Mouse (Mus musculus) MEL (cell line): ENCODE data around the gene Wdr62. TPM values are rescaled to one million over a fixed set of nuclear protein-coding genes. Genes with fewer than 3 reads are reported as not detected.

Experiments used
- DNase-seq: peaks from one replicate; pipeline ENCODE4 v3.0.0; 2011; ENCODE audit warnings: low read depth, low spot score
- H3K27ac ChIP-seq: 2 replicates; pipeline ENCODE4 v1.5.1; 2012; ENCODE audit warnings: low read depth, mild to moderate bottlenecking, control low read depth, low read length, moderate library complexity; ENCODE audit not compliant: control insufficient read depth
- H3K27me3 ChIP-seq, 2 experiments: fragments of 150-350 bp in 1 of 2; sonication (generic) in 1 of 2; 2 replicates each; pipeline ENCODE4 v1.6.1; 2012; ENCODE audit warnings: low read length in 2 of 2, mild to moderate bottlenecking in 2 of 2, improper control_type of control experiment in 1 of 2, moderate library complexity in 1 of 2; ENCODE audit not compliant: insufficient read depth in 2 of 2, control insufficient read depth in 1 of 2
- H3K36me3 ChIP-seq, 2 experiments: 2 replicates each; pipeline ENCODE4 v1.6.1; 2012 to 2014; ENCODE audit warnings: low read length in 2 of 2, improper control_type of control experiment in 1 of 2, inconsistent platforms in 1 of 2, mild to moderate bottlenecking in 1 of 2; ENCODE audit not compliant: insufficient read depth in 2 of 2, control insufficient read depth in 1 of 2
- H3K4me1 ChIP-seq, 2 experiments: fragments of 150-350 bp in 1 of 2; sonication (generic) in 1 of 2; 2 replicates each; pipeline ENCODE4 v1.6.1; 2012; ENCODE audit warnings: low read length in 2 of 2, improper control_type of control experiment in 1 of 2, mild to moderate bottlenecking in 1 of 2; ENCODE audit not compliant: insufficient read depth in 2 of 2, control insufficient read depth in 1 of 2
- H3K4me3 ChIP-seq, 2 experiments: fragments of 150-350 bp in 1 of 2; sonication (generic) in 1 of 2; 2 replicates each; pipeline ENCODE4 v1.5.1; 2012; ENCODE audit warnings: low read depth in 2 of 2, low read length in 2 of 2, mild to moderate bottlenecking in 2 of 2, moderate library complexity in 2 of 2, control low read depth in 1 of 2, improper control_type of control experiment in 1 of 2; ENCODE audit not compliant: control insufficient read depth in 1 of 2, insufficient read depth in 1 of 2
- H3K79me2 ChIP-seq: 2 replicates; pipeline ENCODE4 v1.6.1; 2012; ENCODE audit warnings: mild to moderate bottlenecking, low read length, moderate library complexity; ENCODE audit not compliant: control insufficient read depth, poor library complexity, insufficient read depth
- H3K9ac ChIP-seq: 2 replicates; pipeline ENCODE4 v1.6.1; 2012; ENCODE audit warnings: low read depth, mild to moderate bottlenecking, control low read depth, low read length, moderate library complexity; ENCODE audit not compliant: control insufficient read depth, poor library complexity, severe bottlenecking
- H3K9me3 ChIP-seq: fragments of 150-350 bp; sonication (generic); replicated peaks from 2 replicates; pipeline ENCODE4 v1.6.1; 2012; ENCODE audit warnings: mild to moderate bottlenecking, low read length, improper control_type of control experiment, moderate library complexity; ENCODE audit not compliant: insufficient read depth
- BHLHE40 ChIP-seq: IDR thresholded peaks from 2 replicates; pipeline ENCODE4 v1.6.1; 2012; ENCODE audit warnings: low read depth, mild to moderate bottlenecking, inconsistent platforms, low read length, improper control_type of control experiment, borderline replicate concordance
- CTCF ChIP-seq, 3 experiments: IDR thresholded peaks in 2 of 3; conservative IDR thresholded peaks in 1 of 3; 2 replicates each; pipeline ENCODE4 v1.5.1; 2011 to 2012; ENCODE audit warnings: low read length in 3 of 3, low read depth in 2 of 3, mild to moderate bottlenecking in 2 of 3, improper control_type of control experiment in 1 of 3, inconsistent platforms in 1 of 3, mixed read lengths in 1 of 3, moderate library complexity in 1 of 3; ENCODE audit not compliant: control insufficient read depth in 1 of 3, insufficient read depth in 1 of 3, poor library complexity in 1 of 3, severe bottlenecking in 1 of 3
- E2F4 ChIP-seq: IDR thresholded peaks from 2 replicates; pipeline ENCODE4 v1.6.1; 2011; ENCODE audit warnings: low read depth, low read length, improper control_type of control experiment, borderline replicate concordance
- ELF1 ChIP-seq: IDR thresholded peaks from 2 replicates; pipeline ENCODE4 v1.6.1; 2014; ENCODE audit warnings: low read depth, mild to moderate bottlenecking, inconsistent platforms, low read length, improper control_type of control experiment, moderate library complexity
- EP300 ChIP-seq, 2 experiments: IDR thresholded peaks; 2 replicates each; pipeline ENCODE4 v1.6.1; 2011; ENCODE audit warnings: improper control_type of control experiment in 2 of 2, low read length in 2 of 2, low read depth in 1 of 2, mild to moderate bottlenecking in 1 of 2
- ETS1 ChIP-seq: IDR thresholded peaks from 2 replicates; pipeline ENCODE4 v1.6.1; 2012; ENCODE audit warnings: low read depth, mild to moderate bottlenecking, inconsistent platforms, low read length, improper control_type of control experiment, moderate library complexity
- GABPA ChIP-seq: IDR thresholded peaks from 2 replicates; pipeline ENCODE4 v1.6.1; 2012; ENCODE audit warnings: low read depth, mild to moderate bottlenecking, inconsistent platforms, low read length, improper control_type of control experiment, moderate library complexity
- HCFC1 ChIP-seq: IDR thresholded peaks from 2 replicates; pipeline ENCODE4 v1.6.1; 2012; ENCODE audit warnings: low read depth, mild to moderate bottlenecking, inconsistent platforms, low read length, improper control_type of control experiment, moderate library complexity
- KAT2A ChIP-seq: conservative IDR thresholded peaks from 2 replicates; pipeline ENCODE4 v1.6.1; 2012; ENCODE audit warnings: low read depth, low read length, improper control_type of control experiment, inconsistent platforms
- MAFK ChIP-seq: IDR thresholded peaks from 2 replicates; pipeline ENCODE4 v1.6.1; 2011; ENCODE audit warnings: low read depth, mild to moderate bottlenecking, low read length, improper control_type of control experiment, borderline replicate concordance
- NELFE ChIP-seq: IDR thresholded peaks from 2 replicates; pipeline ENCODE4 v1.6.1; 2011; ENCODE audit warnings: low read depth, low read length, improper control_type of control experiment
- NRF1 ChIP-seq: IDR thresholded peaks from 2 replicates; pipeline ENCODE4 v1.6.1; 2014; ENCODE audit warnings: low read depth, mild to moderate bottlenecking, inconsistent platforms, low read length, improper control_type of control experiment, moderate library complexity; ENCODE audit not compliant: poor library complexity, insufficient read depth, severe bottlenecking
- POLR2AphosphoS5 ChIP-seq: IDR thresholded peaks from 2 replicates; pipeline ENCODE4 v1.6.1; 2012; ENCODE audit warnings: low read depth, borderline replicate concordance, mild to moderate bottlenecking, inconsistent platforms, low read length, moderate library complexity, mixed read lengths
- RAD21 ChIP-seq: IDR thresholded peaks from 2 replicates; pipeline ENCODE4 v1.6.1; 2011; ENCODE audit warnings: mild to moderate bottlenecking, low read depth, low read length, improper control_type of control experiment
- RCOR1 ChIP-seq: IDR thresholded peaks from 2 replicates; pipeline ENCODE4 v1.6.1; 2012; ENCODE audit warnings: low read depth, mild to moderate bottlenecking, inconsistent platforms, low read length, improper control_type of control experiment
- SIN3A ChIP-seq: IDR thresholded peaks from 2 replicates; pipeline ENCODE4 v1.6.1; 2012; ENCODE audit warnings: low read length, improper control_type of control experiment, inconsistent platforms
- TAL1 ChIP-seq: IDR thresholded peaks from 2 replicates; pipeline ENCODE4 v1.6.1; 2012; ENCODE audit warnings: mild to moderate bottlenecking, inconsistent platforms, low read length, moderate library complexity, mixed read lengths
- TBP ChIP-seq: IDR thresholded peaks from 2 replicates; pipeline ENCODE4 v1.8.0; 2011; ENCODE audit warnings: low read depth, low read length, improper control_type of control experiment
- UBTF ChIP-seq: IDR thresholded peaks from 2 replicates; pipeline ENCODE4 v1.6.1; 2012; ENCODE audit warnings: low read depth, mild to moderate bottlenecking, inconsistent platforms, low read length, improper control_type of control experiment, moderate library complexity, borderline replicate concordance; ENCODE audit not compliant: insufficient read depth
- USF1 ChIP-seq: IDR thresholded peaks from 2 replicates; pipeline ENCODE4 v1.6.1; 2014; ENCODE audit warnings: low read depth, mild to moderate bottlenecking, inconsistent platforms, low read length, improper control_type of control experiment, moderate library complexity
- USF2 ChIP-seq, 2 experiments: IDR thresholded peaks; 2 replicates each; pipeline ENCODE4 v1.6.1; 2011 to 2012; ENCODE audit warnings: improper control_type of control experiment in 2 of 2, low read length in 2 of 2, borderline replicate concordance in 1 of 2, inconsistent platforms in 1 of 2, low read depth in 1 of 2, mild to moderate bottlenecking in 1 of 2; ENCODE audit not compliant: insufficient read depth in 1 of 2
- ZC3H11A ChIP-seq: IDR thresholded peaks from 2 replicates; pipeline ENCODE4 v1.6.1; 2012; ENCODE audit warnings: low read depth, mild to moderate bottlenecking, inconsistent platforms, low read length, improper control_type of control experiment
- ZKSCAN1 ChIP-seq: IDR thresholded peaks from 2 replicates; pipeline ENCODE4 v1.6.1; 2012; ENCODE audit warnings: low read depth, mild to moderate bottlenecking, inconsistent platforms, low read length, improper control_type of control experiment, moderate library complexity
- ZMIZ1 ChIP-seq: IDR thresholded peaks from 2 replicates; pipeline ENCODE4 v1.6.1; 2012; ENCODE audit warnings: low read depth, mild to moderate bottlenecking, inconsistent platforms, low read length, improper control_type of control experiment, moderate library complexity
- ZNF384 ChIP-seq: IDR thresholded peaks from 2 replicates; pipeline ENCODE4 v1.6.1; 2012; ENCODE audit warnings: low read depth, mild to moderate bottlenecking, inconsistent platforms, low read length, improper control_type of control experiment
- polyA plus RNA-seq, 2 experiments: library from polyadenylated mRNA; stranded (reverse) in 1 of 2; unstranded in 1 of 2; fragments of >175 nt in 1 of 2; fragments of >200 nt in 1 of 2; gene quantifications; 2 replicates each; pipeline versions ENCODE4 v1.2.1 to v1.2.4; 2012; ENCODE audit warnings: low replicate concordance in 2 of 2, low read depth in 1 of 2; ENCODE audit not compliant: insufficient read length in 2 of 2, insufficient read depth in 1 of 2, missing spikeins in 1 of 2
- total RNA-seq: library from RNA; depleted of rRNA; stranded (reverse); fragments of 300-350 nt; gene quantifications from 2 replicates; pipeline ENCODE4 v1.2.3, GENCODE M21; 2012

The Wdr62 gene
- total and polyA plus RNA-seq, 3 experiments = 6.5 to 44.8 (median 30.5) TPM

DNA sequence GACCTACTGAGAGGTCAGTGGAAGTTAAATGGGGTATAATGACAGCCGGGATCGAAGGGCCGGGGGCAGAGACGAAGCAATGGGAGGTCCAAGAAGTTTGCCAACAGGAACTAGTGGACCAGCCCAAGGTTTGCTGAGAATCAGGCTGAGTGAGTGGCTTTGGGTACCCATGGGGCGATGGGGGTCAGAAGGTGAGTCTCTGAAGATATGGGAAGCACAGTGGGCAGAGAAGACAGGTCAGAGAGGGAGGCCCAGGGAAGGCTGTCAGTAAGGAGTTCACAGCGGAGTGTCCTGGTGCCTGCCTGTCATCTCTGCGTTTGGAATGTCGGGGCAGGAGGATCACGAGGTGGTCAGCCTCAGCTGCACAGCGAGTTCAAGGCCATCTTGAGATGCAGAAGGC is 48.2 kb upstream of the Wdr62 start:
- Histone ChIP-seq H3K36me3 (peaks cover 0 to 11% of the 10 kb centered on the region in 2 experiments; a peak in 2 of 4 replicates), H3K9me3 (no peaks in the 10 kb centered on the region), H3K27me3 (peaks cover 0 to 2% of the 10 kb centered on the region in 2 experiments; a peak in 3 of 4 replicates), H3K9ac (no peak overlapping the region), H3K4me1 (peaks cover 4 to 12% of the 10 kb centered on the region in 2 experiments; a peak in 3 of 4 replicates), H3K27ac (no peak overlapping the region), H3K79me2 (no peaks in the 10 kb centered on the region), H3K4me3 (no peak overlapping the region)
- no peak for DNase-seq
- TF ChIP-seq ETS1 (no peak), POLR2AphosphoS5 (no peak), NELFE (no peak), CTCF (IDR thresholded peaks at IDR 0.05 in 2 of 3, conservative IDR thresholded peaks at IDR 0.05 in 1 of 3; ENCODE audit: control insufficient read depth in 1 of 3, insufficient read depth in 1 of 3, low read depth in 2 of 3, low read length in 3 of 3, poor library complexity in 1 of 3, severe bottlenecking in 1 of 3) (no peak), USF2 (IDR thresholded peaks at IDR 0.05; ENCODE audit: borderline replicate concordance in 1 of 2, insufficient read depth in 1 of 2, low read depth in 1 of 2, low read length in 2 of 2) (no peak), ELF1 (no peak), UBTF (no peak), HCFC1 (no peak), ZMIZ1 (no peak), RCOR1 (no peak), KAT2A (no peak), SIN3A (no peak), BHLHE40 (no peak), TBP (no peak), EP300 (IDR thresholded peaks at IDR 0.05; ENCODE audit: low read depth in 1 of 2, low read length in 2 of 2) (no peak), USF1 (no peak), RAD21 (no peak)

DNA sequence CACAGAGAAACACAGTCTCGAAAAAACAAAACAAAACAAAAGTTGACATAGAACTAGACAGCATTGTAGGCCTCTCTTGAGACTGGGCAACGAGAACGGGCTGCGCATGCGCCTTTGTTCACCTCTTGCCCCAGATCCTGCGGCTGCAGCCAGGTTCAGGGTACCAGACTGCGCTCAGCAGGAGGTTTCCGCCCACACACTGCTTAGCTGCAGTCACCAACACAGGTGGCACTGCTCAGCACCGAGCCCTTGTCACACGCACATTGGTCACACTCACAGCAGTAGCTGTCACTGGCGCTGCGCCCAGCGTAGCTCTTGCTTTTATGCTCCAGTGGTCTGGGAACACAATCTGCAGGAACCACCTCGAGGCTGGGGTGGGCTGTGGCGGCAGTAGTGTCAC is 46.9 kb upstream of the Wdr62 start:
- no peak for DNase-seq
- Histone ChIP-seq H3K4me1 (peaks cover 0 to under 1% of the 10 kb centered on the region in 2 experiments; a peak in 1 of 4 replicates), H3K9me3 (no peaks in the 10 kb centered on the region), H3K36me3 (peaks cover 0 to 6% of the 10 kb centered on the region in 2 experiments; a peak in 1 of 4 replicates), H3K27ac (no peak overlapping the region), H3K9ac (no peak overlapping the region), H3K4me3 (no peak overlapping the region), H3K27me3 (peaks cover 0 to 2% of the 10 kb centered on the region in 2 experiments; a peak in 3 of 4 replicates), H3K79me2 (no peaks in the 10 kb centered on the region; the same call in 1 of the 2 replicates)
- no peak for TF ChIP-seq ZKSCAN1
- no peak for TF ChIP-seq POLR2AphosphoS5
- no peak for TF ChIP-seq RAD21
- TF ChIP-seq E2F4 = no peak
- no peak for TF ChIP-seq UBTF
- no peak for TF ChIP-seq NRF1
- no peak for TF ChIP-seq ETS1
- TF ChIP-seq ZNF384 = no peak
- TF ChIP-seq ZMIZ1 = no peak
- no peak for TF ChIP-seq TAL1
- TF ChIP-seq ZC3H11A = no peak
- no peak for TF ChIP-seq MAFK
- TF ChIP-seq GABPA = no peak
